Mouse (Mus musculus): ENCODE data around the gene Tbc1d7. TPM values are rescaled to one million over a fixed set of nuclear protein-coding genes. Genes with fewer than 3 reads are reported as not detected.

Gene Tbc1d7
- polyA plus RNA-seq, 1 experiment: 0.29 TPM

- H3K9me3 ChIP-seq (ENCODE audit: control insufficient read depth, low read length): peaks cover 9% of the 10 kb centered on the region
- TF ChIP-seq TAL1 (IDR thresholded peaks at IDR 0.05; ENCODE audit: low read length) (no peak), GATA1 (IDR thresholded peaks at IDR 0.05; ENCODE audit: low read length) (no peak)
- H3K36me3 ChIP-seq (ENCODE audit: control insufficient read depth): no peaks in the 10 kb centered on the region
- H3K27me3 ChIP-seq (ENCODE audit: control insufficient read depth): no peaks in the 10 kb centered on the region
- no peaks in the 10 kb centered on the region for H3K4me1 ChIP-seq (ENCODE audit: control insufficient read depth)
- H3K4me3 ChIP-seq (replicated peaks): no peak overlapping the region
Measured at GRCm38 (mm10) chr13:43104496-43104895, 66.8 kb downstream of the Tbc1d7 start.

GRCm38 (mm10) chr13:43102943-43103342 lies 68.4 kb downstream of the Tbc1d7 start:
- no peaks in the 10 kb centered on the region for H3K36me3 ChIP-seq (ENCODE audit: control insufficient read depth)
- peaks cover 9% of the 10 kb centered on the region for H3K9me3 ChIP-seq (ENCODE audit: control insufficient read depth, low read length)
- TF ChIP-seq GATA1 (IDR thresholded peaks at IDR 0.05; ENCODE audit: low read length): no peak
- TF ChIP-seq TAL1 (IDR thresholded peaks at IDR 0.05; ENCODE audit: low read length): no peak
- H3K27me3 ChIP-seq (ENCODE audit: control insufficient read depth): no peaks in the 10 kb centered on the region
- H3K4me3 ChIP-seq (replicated peaks): no peak overlapping the region
- H3K4me1 ChIP-seq (ENCODE audit: control insufficient read depth): no peaks in the 10 kb centered on the region

Other genes with a start within 250 kb of the Tbc1d7 start
- gene Gfod1, start 132.7 kb upstream of the Tbc1d7 start, polyA plus RNA-seq (2012): 0.01 and 0.03 TPM in 2 replicates
- 0.14 and 0.17 TPM in 2 replicates for gene Sirt5, start 194.0 kb upstream of the Tbc1d7 start, polyA plus RNA-seq (2012)
- 24.4 and 27.4 TPM in 2 replicates for gene Nol7, start 226.9 kb upstream of the Tbc1d7 start, polyA plus RNA-seq (2012)